Mouse (Mus musculus): ENCODE data around the gene Skint4. TPM values are rescaled to one million over a fixed set of nuclear protein-coding genes. Genes with fewer than 3 reads are reported as not detected.

The Skint4 gene
- polyA plus RNA-seq (2012; fragmentation: generic; extraction: Trizol) = not detected
- long read RNA-seq, experiment 1 = 0 reads
- long read RNA-seq, experiment 2 = 0 reads

DNA sequence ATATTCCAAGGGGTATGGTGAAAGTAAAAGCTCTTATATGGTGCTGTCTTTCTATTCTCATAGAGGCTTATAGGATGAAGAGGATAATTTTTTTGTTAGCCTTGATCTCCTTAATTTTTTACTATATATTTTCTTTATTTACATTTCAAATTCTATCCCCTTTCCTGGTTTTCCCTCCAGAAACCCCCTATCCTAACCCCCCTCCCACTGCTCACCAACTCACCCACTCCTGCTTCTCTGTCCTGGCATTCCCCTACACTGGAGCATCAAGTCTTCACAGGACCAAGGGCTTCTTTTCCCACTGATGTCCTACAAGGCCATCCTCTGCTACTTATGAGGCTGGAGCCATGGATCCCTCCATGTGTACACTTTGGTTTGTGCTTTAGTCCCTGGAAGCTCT, at the start of gene Skint4:
Skint4 (plus strand) TSS at position 301 of the 400 bp plus-strand sequence.
- no peak for TF ChIP-seq MYOG (IDR thresholded peaks at IDR 0.05; ENCODE audit: control insufficient read depth, extremely low read depth, insufficient read length)
- no peak for TF ChIP-seq MAX (IDR thresholded peaks at IDR 0.05)
- no peak for TF ChIP-seq USF1 (IDR thresholded peaks at IDR 0.05; ENCODE audit: low read depth)
- TF ChIP-seq CEBPB (IDR thresholded peaks at IDR 0.05; ENCODE audit: low read depth) = no peak
- TF ChIP-seq MYOD1 (IDR thresholded peaks at IDR 0.05; ENCODE audit: control insufficient read depth, insufficient read length, low read depth) = no peak
- no peak for TF ChIP-seq FOSL1 (IDR thresholded peaks at IDR 0.05; ENCODE audit: insufficient read depth, low read length, poor library complexity, severe bottlenecking)
- no peak for TF ChIP-seq CTCF (IDR thresholded peaks at IDR 0.05; ENCODE audit: control insufficient read depth, insufficient read depth, insufficient read length)
- Histone ChIP-seq H3K4me3 (ENCODE audit: insufficient read depth, poor library complexity, severe bottlenecking) (no peak within 1 kb of the TSS), H3K27me3 (ENCODE audit: control insufficient read depth, insufficient read depth, insufficient read length) (no peaks in the 10 kb centered on the region), H3K36me3 (ENCODE audit: control insufficient read depth, insufficient read depth) (no peaks in the 10 kb centered on the region), H3K79me2 (ENCODE audit: control insufficient read depth, insufficient read depth) (no peaks in the 10 kb centered on the region), H3ac (ENCODE audit: control insufficient read depth, insufficient read length, low read depth) (no peak within 1 kb of the TSS), H3K79me3 (ENCODE audit: low read depth) (no peaks in the 10 kb centered on the region)

Other genes starting within 250 kb of the Skint4 start
- not detected for gene Slc5a9, start 169.1 kb upstream of the Skint4 start, polyA plus RNA-seq (2012; fragmentation: generic; extraction: Trizol)
- not detected for gene Skint8, start 152.6 kb upstream of the Skint4 start, polyA plus RNA-seq (2012; fragmentation: generic; extraction: Trizol)
- gene Skint7, start 99.1 kb upstream of the Skint4 start, polyA plus RNA-seq (2012; fragmentation: generic; extraction: Trizol) = not detected
- not detected for gene Skint1, start 65.7 kb upstream of the Skint4 start, polyA plus RNA-seq (2012; fragmentation: generic; extraction: Trizol)
- gene Skint3, start 160.2 kb downstream of the Skint4 start, polyA plus RNA-seq (2012; fragmentation: generic; extraction: Trizol) = not detected

Measured in C2C12 (cell line).